Mouse (Mus musculus): ENCODE measurements around the gene Fbxo48.

The Fbxo48 gene

DNA sequence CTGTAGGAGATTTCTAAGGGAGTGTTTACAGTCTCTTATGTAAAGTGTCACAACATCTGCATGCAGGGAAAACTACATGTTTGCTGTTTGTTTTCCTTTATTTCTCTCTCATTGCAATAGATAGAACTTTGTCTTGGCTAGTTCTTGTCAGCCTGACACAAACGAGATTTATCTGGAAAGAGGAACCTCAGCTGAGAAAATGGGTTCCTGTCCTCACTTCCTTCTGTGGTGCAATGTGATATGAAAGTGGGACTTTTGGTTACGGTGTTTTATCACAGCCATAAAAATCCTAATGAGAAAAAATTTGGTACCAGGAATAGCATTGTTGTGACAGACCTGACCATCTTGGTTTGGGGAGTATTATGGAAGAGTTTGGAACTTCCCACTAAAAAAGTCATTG lies 18.5 kb downstream of the Fbxo48 start:
- WGBS, result 85% methylated on average over 2 of the region's 2 CpGs

DNA sequence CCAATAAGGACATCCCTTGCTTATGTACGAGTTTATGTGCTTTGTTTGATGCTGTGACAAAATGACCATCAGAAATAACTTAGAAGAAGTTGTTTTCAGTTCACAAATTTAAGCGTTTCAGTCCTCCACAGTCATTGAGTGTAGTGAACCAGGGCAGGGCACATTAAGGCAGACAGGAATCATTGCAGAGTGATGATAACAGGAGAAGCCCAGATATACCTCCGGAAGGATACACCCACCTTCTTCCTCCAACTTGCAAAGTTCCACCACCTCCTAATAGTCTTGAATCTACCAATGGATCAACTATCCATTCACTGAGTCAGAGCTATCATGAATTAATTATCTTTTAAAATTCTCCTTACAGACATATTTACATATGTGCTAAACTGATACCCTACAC lies 20.9 kb downstream of the Fbxo48 start:
- 91% methylated on average over 3 of the region's 3 CpGs for WGBS

DNA sequence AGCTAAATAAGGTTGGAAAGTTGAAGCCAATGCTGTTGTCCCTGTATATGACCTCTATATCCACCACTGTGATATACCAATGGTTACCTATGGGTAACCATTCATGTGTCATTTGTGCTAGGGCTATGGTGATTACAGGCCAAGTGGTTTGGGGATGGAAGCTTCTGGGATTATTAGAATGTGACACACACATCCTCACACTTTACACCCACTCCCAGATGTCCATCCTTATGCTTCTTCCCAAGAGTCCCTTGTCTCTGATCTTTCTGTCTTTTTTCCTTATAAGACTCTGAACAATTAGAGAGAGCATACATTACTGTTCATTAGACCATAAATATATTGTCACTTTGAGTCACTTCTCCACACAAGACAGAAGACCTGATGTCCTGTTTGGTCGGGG lies 21.9 kb downstream of the Fbxo48 start:
- 75% methylated on average over 1 of the region's 1 CpGs for WGBS

DNA sequence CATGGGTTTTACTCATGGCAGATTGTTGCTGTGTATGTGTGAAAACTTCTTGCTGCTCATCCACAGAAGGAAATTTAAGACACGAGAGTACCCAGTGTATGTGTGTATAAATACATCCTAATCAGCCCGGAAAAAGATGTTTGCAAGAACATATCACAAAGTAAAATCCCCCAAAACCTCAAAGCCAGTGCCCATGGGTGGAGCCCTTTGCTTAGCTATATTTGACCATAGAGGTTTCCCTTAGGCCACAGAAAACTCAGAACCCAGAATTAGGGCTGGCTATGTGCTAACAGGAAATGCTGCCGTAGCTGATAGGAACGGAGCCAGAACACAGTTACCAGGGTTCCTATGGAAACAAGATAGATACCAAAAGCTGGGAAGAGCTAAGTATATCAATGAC lies 25.8 kb downstream of the Fbxo48 start:
- 46% methylated on average over 4 of the region's 4 CpGs for WGBS

DNA sequence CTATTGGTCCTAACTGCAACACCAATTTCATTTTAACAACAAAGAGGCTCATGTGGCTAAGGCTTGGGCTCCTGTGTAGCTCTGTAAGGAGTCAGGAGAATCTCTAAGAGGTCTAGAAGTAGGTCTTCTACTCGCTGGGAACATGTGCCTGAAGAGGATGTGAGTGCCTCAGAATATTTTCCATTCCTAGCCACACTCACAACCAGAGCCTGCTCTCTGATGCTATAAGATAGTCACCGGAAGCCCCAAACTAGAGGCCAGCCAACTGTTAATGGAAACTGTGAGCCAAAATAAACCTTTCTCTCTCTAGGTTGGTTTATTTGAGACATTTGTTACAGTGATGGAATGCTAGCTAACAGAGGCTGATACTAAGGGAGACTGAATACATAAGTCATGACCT lies 26.4 kb downstream of the Fbxo48 start:
- 77% methylated on average over 2 of the region's 2 CpGs for WGBS

DNA sequence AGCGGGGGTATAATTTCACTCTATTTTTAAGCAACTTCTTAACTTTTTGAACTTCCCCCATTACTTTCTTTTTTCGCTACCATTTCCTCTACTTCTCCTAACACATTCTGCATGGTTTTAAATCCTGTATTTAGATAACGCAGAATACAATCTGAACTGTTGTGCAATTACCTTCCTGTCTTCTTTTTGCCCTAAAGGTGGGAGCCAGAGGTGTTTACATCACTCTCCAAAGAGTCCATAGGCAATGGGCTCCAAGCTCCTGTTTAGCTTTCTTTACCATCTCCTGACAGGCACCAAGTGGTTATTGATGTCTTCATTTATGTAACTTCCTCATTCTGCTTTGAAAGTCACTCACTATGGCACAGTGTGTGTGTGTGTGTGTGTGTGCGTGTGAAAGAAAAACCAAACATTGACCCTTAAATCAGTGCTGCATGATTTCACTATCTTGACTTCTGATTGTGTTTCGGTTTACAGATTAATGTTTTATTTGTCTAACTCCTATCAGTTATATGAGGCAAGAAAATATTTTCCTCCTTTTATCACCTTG lies 27.1 kb downstream of the Fbxo48 start:
- 86% methylated on average over 5 of the region's 5 CpGs for WGBS

DNA sequence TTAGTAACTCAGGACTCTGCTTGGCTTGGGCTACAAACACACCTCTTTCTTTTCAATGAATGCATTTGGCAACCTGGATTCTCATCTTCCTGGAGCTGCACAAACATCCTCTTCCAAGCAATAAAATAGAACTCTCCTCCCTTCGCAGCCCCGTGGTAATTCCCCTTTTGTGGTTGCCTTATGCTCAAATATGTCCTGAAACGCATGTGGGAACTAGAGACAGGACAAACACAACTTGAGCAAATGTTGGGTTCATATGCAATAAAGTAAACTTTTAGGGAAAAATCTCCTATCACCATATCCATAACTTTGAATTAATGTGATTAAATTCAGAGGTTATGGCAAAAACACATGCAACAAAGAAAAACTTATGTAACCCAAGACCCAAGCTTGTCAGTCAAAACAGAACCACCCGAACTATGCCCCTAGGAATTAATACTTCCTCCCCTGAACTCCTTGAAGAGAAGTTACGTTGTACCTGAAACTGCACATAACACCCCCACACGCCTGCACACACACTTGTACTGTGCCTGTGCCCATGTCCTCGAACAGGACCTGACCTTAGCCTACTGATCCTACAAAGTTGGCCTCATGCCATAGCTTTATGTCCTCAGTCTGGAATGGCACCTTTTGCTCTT lies 35.5 kb downstream of the Fbxo48 start:
- WGBS, result 85% methylated on average over 7 of the region's 7 CpGs

DNA sequence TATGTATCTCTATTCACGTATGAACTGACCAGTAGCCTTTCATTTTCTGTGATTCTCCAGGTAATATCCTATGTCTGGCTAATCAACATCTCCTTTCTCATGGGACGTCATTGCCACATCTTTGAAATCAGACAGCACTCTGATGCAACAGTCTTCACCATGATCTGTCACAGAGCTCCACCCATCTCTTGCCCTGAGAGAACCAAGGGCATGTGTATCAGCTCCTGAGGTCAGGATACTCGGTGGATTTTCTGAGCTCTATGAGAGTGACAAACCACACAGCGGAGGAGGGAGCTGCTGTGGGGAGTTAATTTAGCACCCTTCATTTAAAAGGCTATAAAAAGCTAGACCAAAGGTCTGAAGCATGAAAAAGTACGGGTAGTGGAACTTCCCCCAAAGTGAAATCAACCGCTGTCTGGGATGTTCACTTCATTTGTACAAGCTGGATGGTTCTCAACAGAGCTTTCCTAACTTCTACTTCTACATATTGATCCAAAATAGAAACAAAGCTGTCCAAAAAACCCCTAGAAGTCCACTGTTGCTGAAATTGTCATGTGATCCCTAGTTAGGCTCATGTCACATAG lies 36.7 kb downstream of the Fbxo48 start:
- 86% methylated on average over 6 of the region's 6 CpGs for WGBS

DNA sequence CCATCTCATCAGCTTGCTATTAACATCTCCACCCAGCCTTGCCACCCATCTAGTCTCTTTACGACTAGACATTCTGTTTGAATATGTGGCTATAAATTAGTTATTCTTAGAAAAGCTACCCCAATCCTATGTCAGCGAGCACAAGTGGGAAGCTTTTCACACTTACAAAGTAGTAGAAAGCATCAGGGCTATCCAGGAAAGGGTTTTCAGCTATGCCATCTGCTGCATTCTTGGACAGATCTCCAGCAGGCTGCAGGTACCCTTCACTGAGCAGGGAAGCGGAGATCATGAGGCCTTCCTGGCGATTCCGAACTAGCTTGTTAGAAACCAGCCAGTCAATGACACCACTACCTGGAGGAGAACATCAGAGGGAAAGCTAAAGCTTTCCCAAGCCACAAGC lies 38.7 kb downstream of the Fbxo48 start:
- 71% methylated on average over 5 of the region's 5 CpGs for WGBS

DNA sequence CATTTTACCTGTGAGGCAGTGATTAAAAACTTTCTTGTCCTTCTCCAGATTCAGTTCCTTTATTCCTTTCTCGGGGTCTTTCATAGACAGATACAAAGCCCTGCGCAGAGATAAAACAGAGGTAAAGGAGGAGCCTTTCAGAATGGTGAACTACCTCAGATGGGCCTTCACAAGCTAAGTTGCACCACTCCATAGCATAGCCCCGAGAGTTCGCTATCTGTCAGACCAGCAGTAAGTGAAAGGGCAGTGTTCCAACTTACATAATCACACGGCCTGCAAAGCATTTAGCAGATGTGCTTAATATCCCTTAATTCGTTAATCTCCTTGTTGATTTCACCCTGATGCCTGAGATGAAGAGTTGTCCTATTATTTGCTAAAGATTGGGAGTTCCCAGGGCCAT lies 41.7 kb downstream of the Fbxo48 start:
- 84% methylated on average over 6 of the region's 6 CpGs for WGBS

DNA sequence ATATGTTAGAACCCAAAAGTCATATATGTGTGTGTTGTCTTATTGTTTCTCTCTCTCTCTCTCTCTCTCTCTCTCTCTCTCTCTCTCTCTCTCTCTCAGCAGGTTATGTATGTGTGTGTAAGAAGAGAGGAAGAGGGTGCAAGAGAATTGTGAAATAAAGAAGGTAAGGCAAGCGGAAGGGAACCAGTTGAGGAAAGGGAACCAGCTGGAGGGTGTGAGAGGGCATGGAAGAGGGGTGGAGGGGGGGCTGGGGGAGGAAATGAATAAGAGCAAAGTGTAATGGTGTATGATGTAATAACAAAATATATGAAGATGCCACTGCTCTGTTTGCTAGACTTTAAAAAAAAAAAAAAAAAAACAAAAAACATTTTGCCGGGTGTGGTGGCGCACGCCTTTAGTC lies 48.2 kb downstream of the Fbxo48 start:
- WGBS, result 94% methylated on average over 4 of the region's 4 CpGs

DNA sequence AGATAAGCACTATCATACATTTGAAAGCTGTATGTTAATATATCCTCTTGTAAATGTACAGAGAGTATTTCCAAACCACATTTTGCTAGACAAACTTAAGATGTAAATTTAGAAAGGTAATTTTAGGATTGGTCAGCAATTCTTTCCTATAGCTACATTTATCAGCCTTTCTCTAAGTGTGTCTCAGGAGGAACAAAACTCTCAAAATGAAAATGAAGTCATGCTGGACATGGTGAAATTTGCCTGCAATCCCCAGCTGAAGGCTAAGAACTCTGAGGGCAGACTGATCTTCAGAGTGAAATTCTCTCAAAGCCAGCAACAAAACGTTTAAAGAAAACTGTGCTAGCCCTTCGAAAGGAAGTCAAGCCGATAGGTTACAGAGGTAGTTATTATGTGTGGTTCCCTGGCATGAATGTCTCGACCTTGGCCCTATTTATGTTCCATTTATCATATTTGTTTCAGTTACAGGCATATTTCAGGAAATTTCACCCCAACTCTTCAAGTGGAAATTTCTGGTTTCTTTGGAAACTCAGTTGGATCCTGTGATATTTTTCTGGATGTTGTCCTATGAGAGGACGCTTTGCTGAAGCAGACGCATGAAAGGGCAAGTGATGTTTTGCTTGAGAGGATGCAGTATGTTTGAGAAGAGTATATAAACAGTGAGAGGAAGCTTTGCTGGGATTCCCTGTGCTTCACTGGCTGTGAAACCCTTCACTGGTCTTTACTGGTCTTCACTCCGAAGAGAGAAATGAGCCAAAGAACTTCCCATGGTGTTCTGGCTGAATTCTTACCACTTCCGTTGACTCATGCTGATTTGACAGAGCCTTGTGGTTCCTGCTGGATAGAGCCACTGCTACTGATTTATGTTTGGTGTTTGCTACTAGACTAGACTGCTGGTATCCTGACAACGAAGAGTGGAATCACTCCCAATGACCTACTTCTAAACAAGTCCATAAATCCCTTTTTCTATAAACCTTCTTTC lies 49.5 kb downstream of the Fbxo48 start:
- WGBS, result 71% methylated on average over 9 of the region's 9 CpGs

DNA sequence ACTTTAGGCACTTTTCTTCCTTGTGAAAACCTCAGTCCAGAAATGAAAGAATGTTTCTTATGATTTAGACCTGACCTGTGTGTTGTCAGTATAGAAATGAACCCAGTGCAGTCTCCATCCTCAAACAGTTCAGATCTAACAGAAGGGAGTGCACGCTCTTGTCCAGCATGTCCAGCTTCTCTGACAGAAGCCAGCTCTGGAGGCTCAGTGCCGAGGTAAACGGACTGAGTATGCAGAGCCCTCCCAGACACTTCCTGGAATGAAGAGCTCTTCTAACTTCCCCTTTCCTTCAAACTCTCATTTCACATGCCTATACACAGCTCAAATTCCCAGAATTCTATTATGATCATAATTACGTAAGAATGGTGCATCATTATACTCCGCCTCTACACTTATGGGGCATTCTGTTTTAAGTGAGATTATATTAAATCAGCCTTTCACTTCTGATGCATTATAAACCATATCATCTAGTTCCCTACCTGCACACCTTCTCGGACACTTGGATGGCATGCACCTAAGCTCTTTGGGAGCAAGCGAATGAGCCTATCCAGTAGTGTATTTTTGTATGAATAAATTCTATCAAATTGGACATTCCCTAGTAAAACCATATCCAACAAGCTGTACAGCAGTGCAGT lies 51.7 kb downstream of the Fbxo48 start:
- WGBS, result 88% methylated on average over 7 of the region's 7 CpGs

DNA sequence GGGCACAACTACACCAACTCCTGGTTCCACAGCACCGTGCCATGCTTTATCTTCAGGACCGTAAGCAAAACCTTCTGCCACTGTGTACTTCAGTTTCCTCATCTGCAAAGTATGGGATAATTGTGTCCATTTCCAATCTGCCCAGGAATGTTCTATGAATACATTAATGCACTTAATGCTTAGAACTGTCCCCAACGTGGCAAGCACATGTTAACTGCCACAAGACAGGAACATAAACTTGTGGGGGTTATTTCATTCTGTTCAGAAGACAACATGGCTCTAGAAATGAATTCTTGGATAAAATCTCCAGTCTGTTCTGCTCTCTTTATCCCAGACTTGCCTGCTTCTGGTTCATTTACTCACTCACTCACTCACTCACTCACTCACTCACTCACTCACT lies 52.6 kb downstream of the Fbxo48 start:
- 82% methylated on average over 3 of the region's 3 CpGs for WGBS

All from cerebral cortex, adult 2 months (tissue).